Mouse (Mus musculus): ENCODE data around the gene Acp4.

DNA sequence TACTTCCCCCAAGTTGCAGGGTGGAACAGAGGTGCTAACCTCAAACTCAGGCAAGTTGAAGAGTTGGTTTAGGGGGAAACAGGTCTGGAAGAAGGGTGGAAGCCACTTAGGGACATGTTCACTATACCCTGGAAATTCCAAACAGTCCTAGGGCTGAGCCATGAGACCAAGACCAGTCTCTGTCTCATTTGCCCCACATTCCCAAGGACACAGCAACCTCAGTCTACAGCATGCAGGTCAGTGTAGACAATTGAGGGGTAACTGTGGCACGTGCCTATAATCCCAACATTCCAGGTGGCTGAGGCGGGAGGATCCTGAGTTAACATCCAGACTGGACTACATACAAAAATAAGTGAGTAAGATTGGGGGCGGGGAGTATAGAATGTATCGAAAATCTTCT is 7.9 kb downstream of the Acp4 start:
- TF ChIP-seq CTCF (IDR thresholded peaks at IDR 0.05; ENCODE audit: low read depth) (no peak), EP300 (IDR thresholded peaks at IDR 0.05; ENCODE audit: low read depth) (no peak)

Data from liver, postnatal 0 days (tissue).